Mouse (Mus musculus) midbrain, embryonic 10.5 days (tissue): ENCODE measurements around the gene Omd. TPM values are rescaled to one million over a fixed set of nuclear protein-coding genes. Genes with fewer than 3 reads are reported as not detected.

Experiments
- DNase-seq: peaks from one replicate; pipeline ENCODE4 v3.0.0-alpha.2; 2017; ENCODE audit warnings: low spot score
- H3K27ac ChIP-seq: fragments of 300-500 bp; sonication (generic); replicated peaks from 2 replicates; pipeline ENCODE4 v1.5.1; 2016; ENCODE audit warnings: mild to moderate bottlenecking
- H3K27me3 ChIP-seq: fragments of 300-500 bp; sonication (generic); 2 replicates; pipeline ENCODE4 v1.6.1; 2016; ENCODE audit warnings: low read depth, mild to moderate bottlenecking; ENCODE audit not compliant: poor library complexity, severe bottlenecking
- H3K36me3 ChIP-seq: fragments of 300-500 bp; sonication (generic); 2 replicates; pipeline ENCODE4 v1.6.1; 2016; ENCODE audit warnings: mild to moderate bottlenecking, moderate library complexity
- H3K4me1 ChIP-seq: fragments of 300-500 bp; sonication (generic); 2 replicates; pipeline ENCODE4 v1.6.1; 2016
- H3K4me3 ChIP-seq: fragments of 300-500 bp; sonication (generic); 2 replicates; pipeline ENCODE4 v1.5.1; 2016; ENCODE audit warnings: mild to moderate bottlenecking, moderate library complexity
- H3K9me3 ChIP-seq: fragments of 300-500 bp; sonication (generic); replicated peaks from 2 replicates; pipeline ENCODE4 v1.6.1; 2016; ENCODE audit warnings: mild to moderate bottlenecking
- WGBS: fragments of 180-500 bp; shearing (Covaris S2); methylation state at CpG from one replicate; pipeline ENCODE4 v1.1.7; 2016; 5-methylcytosine and 5-hydroxymethylcytosine counted together
- polyA plus RNA-seq: library from polyadenylated mRNA; unstranded; fragments of >200 nt; fragmentation: Nextera tagmentation; extraction: Ambion mirVana; gene quantifications from 2 replicates; pipeline ENCODE4 v1.2.1, GENCODE M21; 2016

Omd gene
- polyA plus RNA-seq, 1 experiment from 2014 or later = 1.1 TPM

DNA sequence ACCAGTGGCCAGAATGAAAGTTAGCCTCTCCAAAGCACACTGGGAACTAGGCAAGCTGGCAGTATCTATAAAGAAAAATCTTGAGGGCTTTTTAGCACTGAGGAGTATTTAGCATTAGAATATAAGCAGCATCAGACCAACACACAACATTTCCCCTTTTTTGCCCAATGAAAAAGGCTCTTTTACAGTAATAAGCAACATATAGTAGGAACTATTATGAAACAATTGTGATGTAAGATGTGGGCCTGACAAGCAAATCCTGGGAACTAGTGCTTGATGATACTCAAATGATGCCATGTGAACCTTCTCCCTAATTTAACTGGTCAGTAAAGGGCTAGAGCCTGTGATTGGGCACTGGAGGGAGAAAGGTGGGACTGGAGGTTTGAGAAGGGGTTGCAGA is 45.9 kb downstream of the Omd start:
- Histone ChIP-seq H3K36me3 (0 out of 2 replicates have a peak, but pooled peaks cover 4% of the 10 kb centered on the region), H3K27me3 (no peaks in the 10 kb centered on the region), H3K9me3 (no peaks in the 10 kb centered on the region), H3K4me1 (no peaks in the 10 kb centered on the region), H3K27ac (no peak overlapping the region), H3K4me3 (no peak overlapping the region)
- DNase-seq = no peak

DNA sequence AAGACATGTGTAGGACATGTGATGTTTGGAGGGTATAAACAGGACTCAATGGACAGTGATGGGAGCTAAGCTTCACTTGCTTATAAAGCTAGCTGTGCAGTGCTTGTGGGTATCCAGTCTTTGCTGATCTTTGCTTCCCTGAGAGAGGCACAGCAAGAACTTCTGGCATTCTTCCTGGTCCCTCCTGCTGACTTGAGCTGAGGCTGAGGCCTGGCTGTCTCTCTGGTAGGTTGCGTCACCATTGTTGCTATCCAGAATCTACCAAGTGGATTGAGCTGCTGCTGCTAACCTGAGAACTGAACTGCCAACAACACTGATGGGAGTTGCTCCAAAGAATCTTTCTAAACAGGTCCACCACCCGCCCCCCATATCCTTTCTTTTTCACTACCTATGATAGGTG is 46.8 kb downstream of the Omd start:
- WGBS = 89% methylated on average over 2 of the region's 2 CpGs
- Histone ChIP-seq H3K27me3 (no peaks in the 10 kb centered on the region), H3K9me3 (no peaks in the 10 kb centered on the region), H3K27ac (no peak overlapping the region), H3K4me1 (no peaks in the 10 kb centered on the region), H3K4me3 (no peak overlapping the region), H3K36me3 (0 out of 2 replicates have a peak, but pooled peaks cover 4% of the 10 kb centered on the region)
- no peak for DNase-seq

GRCm38 (mm10) chr13:49639965-49640364 is 57.7 kb downstream of the Omd start:
- H3K4me1 ChIP-seq = no peaks in the 10 kb centered on the region
- H3K9me3 ChIP-seq = no peaks in the 10 kb centered on the region
- WGBS = 97% methylated on average over 2 of the region's 2 CpGs
- no peaks in the 10 kb centered on the region for H3K27me3 ChIP-seq
- no peak overlapping the region for H3K27ac ChIP-seq
- no peak overlapping the region for H3K4me3 ChIP-seq
- H3K36me3 ChIP-seq = peaks cover 19% of the 10 kb centered on the region
- no peak for DNase-seq

Other genes with a start within 250 kb of the Omd start
- gene Bicd2, start 240.9 kb upstream of the Omd start, polyA plus RNA-seq = 29.7 and 33.9 TPM in 2 replicates
- gene Ippk, start 161.2 kb upstream of the Omd start, polyA plus RNA-seq = 18.5 and 20.3 TPM in 2 replicates
- 1.2 and 1.6 TPM in 2 replicates for gene Tes3-ps, start 89.1 kb upstream of the Omd start, polyA plus RNA-seq
- 0.53 and 0.97 TPM in 2 replicates for gene Ecm2, start 77.7 kb upstream of the Omd start, polyA plus RNA-seq
- gene Aspn, start 38.0 kb upstream of the Omd start, polyA plus RNA-seq = 0.11 and 0.15 TPM in 2 replicates
- 1.8 and 4.8 TPM in 2 replicates for gene Ogn, start 25.6 kb downstream of the Omd start, polyA plus RNA-seq
- 32.1 and 38.4 TPM in 2 replicates for gene Cenpp, start 70.3 kb downstream of the Omd start, polyA plus RNA-seq
- gene Nol8, start 70.6 kb downstream of the Omd start, polyA plus RNA-seq = 22.7 and 23.9 TPM in 2 replicates
- gene Iars, start 99.6 kb downstream of the Omd start, polyA plus RNA-seq = 105 and 113 TPM in 2 replicates
- gene Gm30302, start 216.5 kb downstream of the Omd start, polyA plus RNA-seq = not detected in 2 replicates